Mouse (Mus musculus): Measurements from ENCODE around the gene Cd200r4. TPM values are rescaled to one million over a fixed set of nuclear protein-coding genes. Genes with fewer than 3 reads are reported as not detected.

The Cd200r4 gene
- polyA plus RNA-seq (2012; rRNA removed; ENCODE audit: low replicate concordance), result 1.1 and 1.4 TPM in 2 replicates

DNA sequence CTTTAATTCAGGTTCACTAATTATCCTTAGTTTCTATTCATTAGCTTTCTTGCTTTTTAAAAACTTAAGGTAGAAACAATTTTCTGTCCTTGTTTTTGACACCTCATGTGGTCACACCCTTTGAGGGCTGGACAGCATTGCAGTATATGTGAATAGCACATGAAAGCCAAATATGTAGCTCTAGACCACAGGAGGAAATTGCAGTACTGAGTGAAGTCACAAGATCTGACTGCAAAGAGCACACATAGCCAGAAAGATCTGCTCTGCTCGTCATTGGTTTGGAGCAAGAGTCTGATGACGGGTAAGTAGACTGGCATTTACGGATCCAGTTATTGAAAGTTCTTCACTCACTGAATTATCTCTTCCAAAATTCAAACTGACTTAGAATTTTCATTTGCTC lies at the start of gene Cd200r4:
TSS of gene Cd200r4 (plus strand) at position 190 of the 400 bp plus-strand sequence.

DNA sequence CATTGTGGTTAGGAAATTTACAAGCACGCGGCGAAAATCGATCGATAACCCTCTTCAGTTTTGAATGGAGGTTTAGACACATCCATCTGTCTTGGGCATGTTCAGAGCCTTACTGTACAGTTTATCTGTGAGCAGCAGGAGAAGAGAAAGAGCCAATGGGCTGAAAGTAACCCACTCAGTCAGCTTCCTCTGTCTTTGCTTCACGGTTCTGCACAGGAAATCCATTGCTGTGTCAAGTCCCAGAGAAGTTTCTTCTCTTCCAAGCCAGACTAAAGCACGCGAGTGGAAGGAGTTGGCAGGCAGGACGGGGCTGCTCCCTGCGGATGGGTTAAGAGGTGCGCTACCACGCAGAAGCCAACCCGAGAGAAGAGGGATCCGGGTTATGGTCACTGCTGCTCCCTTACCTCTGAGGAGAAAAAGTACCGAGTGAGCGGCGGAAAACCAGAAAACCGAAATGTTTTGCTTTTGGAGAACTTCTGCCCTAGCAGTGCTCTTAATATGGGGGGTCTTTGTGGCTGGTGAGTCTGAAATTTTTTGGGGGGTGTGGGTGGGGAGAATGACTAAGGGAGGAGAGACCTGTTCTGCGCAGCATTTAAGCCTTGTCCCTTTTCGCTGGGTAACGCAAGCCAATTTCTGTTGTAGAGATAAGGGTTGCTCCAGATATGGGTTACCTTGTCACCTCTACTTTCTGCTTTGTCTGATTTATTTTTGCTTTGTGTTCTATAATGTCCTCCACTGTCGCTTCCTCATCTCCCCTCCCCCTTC lies 45.8 kb upstream of the Cd200r4 start, which contains the start of gene Cd200r1:
TSS of gene Cd200r1 (plus strand) at position 182 of the 765 bp plus-strand sequence.

DNA sequence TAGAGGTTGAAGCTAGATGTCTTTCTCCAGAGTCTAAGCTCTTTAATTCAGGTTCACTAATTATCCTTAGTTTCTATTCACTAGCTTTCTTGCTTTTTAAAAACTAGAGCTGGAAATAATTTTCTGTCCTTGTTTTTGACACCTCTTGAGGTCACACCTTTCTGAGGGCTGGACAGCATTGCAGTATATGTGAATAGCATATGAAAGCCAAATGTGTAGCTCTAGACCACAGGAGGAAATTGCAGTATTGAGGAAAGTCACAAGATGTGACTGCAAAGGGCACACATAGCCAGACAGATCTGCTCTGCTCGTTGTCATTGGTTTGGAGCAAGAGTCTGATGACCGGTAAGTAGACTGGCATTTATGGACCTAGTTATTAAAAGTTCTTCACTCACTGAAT lies 55.3 kb downstream of the Cd200r4 start, which contains the start of gene Cd200r2:
TSS of gene Cd200r2 (plus strand) at position 301 of the 400 bp plus-strand sequence.

Other genes starting within 250 kb of the Cd200r4 start
- 3.4 and 7.2 TPM in 2 replicates for gene Nepro, start 87.4 kb upstream of the Cd200r4 start, polyA plus RNA-seq (2012; rRNA removed; ENCODE audit: low replicate concordance)
- gene Gtpbp8, start 65.4 kb upstream of the Cd200r4 start, polyA plus RNA-seq (2012; rRNA removed; ENCODE audit: low replicate concordance), result 9.2 and 9.8 TPM in 2 replicates
- 2.6 and 2.9 TPM in 2 replicates for gene Cd200r1, start 46.0 kb upstream of the Cd200r4 start, polyA plus RNA-seq (2012; rRNA removed; ENCODE audit: low replicate concordance)
- not detected in 2 replicates for gene Cd200r2, start 55.4 kb downstream of the Cd200r4 start, polyA plus RNA-seq (2012; rRNA removed; ENCODE audit: low replicate concordance)
- gene Cd200r3, start 131.9 kb downstream of the Cd200r4 start, polyA plus RNA-seq (2012; rRNA removed; ENCODE audit: low replicate concordance), result 0.19 and 0.24 TPM in 2 replicates

Measured in subcutaneous adipose tissue, adult 2 months (tissue).